ENCODE assay signal across 21 mouse cellular contexts in genomic region chr19:36264397-36264796, GRCm38 (mm10).
DNase-seq lines count a peak whose midpoint lies in the region; ATAC-seq and TF ChIP-seq lines count a peak whose summit lies in the region.
"Had no signal": no experiment of that assay in that cellular context is flagged by ENCODE, and none has a peak within 500 bp of the region (broad histone marks: within the 10 kb centered on the region; RNA-seq: fewer than 3 reads in every experiment).

No protein-coding gene starts in this region.

- H3K27ac ChIP-seq in left cerebral cortex, adult 2 months: peak overlapping the region; percentile 26; the same call in 1 of the 2 replicates
- peak overlapping the region; percentile 95 for H3K27ac ChIP-seq in heart, adult 2 months
- H3K27ac ChIP-seq in heart, embryonic 14.5 days (replicated peaks in 1 of 2; ENCODE audit: control insufficient read depth in 1 of 2, insufficient read depth in 1 of 2, low read depth in 2 of 2, low read length in 2 of 2): peak overlapping the region; percentile 84 to 85; a peak in 3 of 4 replicates
- H3K27ac ChIP-seq: forebrain, embryonic 12.5 days; limb, embryonic 15.5 days; neural tube, embryonic 13.5 days had no signal

- H3K9ac ChIP-seq in heart, adult 2 months (ENCODE audit: low read depth, low read length): no peak overlapping the region
- no peak overlapping the region for H3K9ac ChIP-seq in heart, embryonic 14.5 days (ENCODE audit: low read length)
- H3K9ac ChIP-seq: forebrain, embryonic 12.5 days; limb, embryonic 15.5 days; liver, postnatal 0 days; neural tube, embryonic 13.5 days had no signal

- H3K36me3 ChIP-seq in heart, adult 2 months (ENCODE audit: control insufficient read depth, insufficient read depth, low read length): peaks cover 8% of the 10 kb centered on the region
- no peaks in the 10 kb centered on the region for H3K36me3 ChIP-seq in heart, embryonic 14.5 days (ENCODE audit: control insufficient read depth, insufficient read depth, low read length)
- H3K36me3 ChIP-seq: forebrain, embryonic 12.5 days; limb, embryonic 15.5 days; neural tube, embryonic 13.5 days had no signal

- peaks cover 3% of the 10 kb centered on the region for H3K4me1 ChIP-seq in heart, adult 2 months (ENCODE audit: control insufficient read depth, insufficient read depth, low read length)
- peaks cover 17 to 41% of the 10 kb centered on the region in 2 experiments for H3K4me1 ChIP-seq in heart, embryonic 14.5 days (ENCODE audit: control insufficient read depth in 2 of 2, insufficient read depth in 2 of 2, low read length in 2 of 2)
- H3K4me1 ChIP-seq: forebrain, embryonic 12.5 days; limb, embryonic 15.5 days; neural tube, embryonic 13.5 days had no signal

- H3K27me3 ChIP-seq in heart, adult 2 months (ENCODE audit: control insufficient read depth, insufficient read depth, low read length): no peaks in the 10 kb centered on the region
- no peaks in the 10 kb centered on the region for H3K27me3 ChIP-seq in heart, embryonic 14.5 days (ENCODE audit: control insufficient read depth, insufficient read depth, low read length)
- H3K27me3 ChIP-seq: CH12.LX; forebrain, embryonic 12.5 days; limb, embryonic 15.5 days; neural tube, embryonic 13.5 days had no signal

- H3K4me2 ChIP-seq in heart, embryonic 14.5 days (ENCODE audit: low read length): no peak overlapping the region
- H3K4me2 ChIP-seq: forebrain, embryonic 12.5 days; limb, embryonic 15.5 days; neural tube, embryonic 13.5 days had no signal

- intact Hi-C loops in left cerebral cortex, adult 2 months (cut with DNase I): no loop called here
- intact Hi-C loops in heart, adult 2 months (cut with DNase I): loop anchor here (5.0 kb wide), 2 partner anchors 97 to 152 kb away; no protein-coding TSS in a partner anchor

- 0 out of 2 replicates have a peak, but pooled peaks have one; percentile 26 for TF ChIP-seq EP300 in heart, adult 2 months (IDR thresholded peaks at IDR 0.05; ENCODE audit: insufficient read depth, low read depth, low read length)

- WGBS in heart, adult 2 months: 33% methylated on average over 2 of the region's 2 CpGs
- WGBS in heart, embryonic 14.5 days: 37% methylated on average over 2 of the region's 2 CpGs

- DNase-seq in left cerebral cortex, adult 2 months (ENCODE audit: extremely low spot score in 1 of 2, low spot score in 2 of 2): no peak
- no peak for DNase-seq in left cerebral cortex, adult 8-10 months (ENCODE audit: low spot score in 2 of 2)
- peak in 1 of 2 experiments; percentile 61 for DNase-seq in heart, adult 2 months
- DNase-seq in heart, postnatal 4 days: peak; percentile 38
- DNase-seq in urinary bladder, postnatal 14 days (ENCODE audit: low spot score): no peak
- DNase-seq in thymus, postnatal 25 days: no peak
- no peak for DNase-seq in ovary, postnatal 36 days (ENCODE audit: low spot score)
- DNase-seq: adrenal gland, postnatal 25 days; cerebellum, adult 8-10 months; kidney, adult 11 months; layer of hippocampus, postnatal 36 days; liver, postnatal 0 days; lung, postnatal 10 days; midbrain, embryonic 14.5 days; spleen, adult 18-20 months had no signal

- peak; percentile 68; the same call in 1 of the 2 replicates for ATAC-seq in heart, embryonic 14.5 days (ENCODE audit: insufficient number of reproducible peaks, insufficient read depth, low FRiP score, low read depth)
- ATAC-seq: hindbrain, embryonic 16.5 days; liver, postnatal 0 days had no signal

- no peak overlapping the region for H3K4me3 ChIP-seq in left cerebral cortex, adult 2 months
- H3K4me3 ChIP-seq in heart, adult 2 months: no peak overlapping the region
- H3K4me3 ChIP-seq in heart, embryonic 14.5 days (ENCODE audit: control insufficient read depth in 1 of 2, insufficient read depth in 1 of 2, low read depth in 1 of 2, low read length in 2 of 2): no peak overlapping the region
- H3K4me3 ChIP-seq: forebrain, embryonic 12.5 days; limb, embryonic 15.5 days; neural tube, embryonic 13.5 days had no signal

- H3K9me3 ChIP-seq in heart, embryonic 14.5 days (ENCODE audit: control insufficient read depth, low read length): no peaks in the 10 kb centered on the region
- H3K9me3 ChIP-seq: forebrain, embryonic 12.5 days; limb, embryonic 15.5 days; neural tube, embryonic 13.5 days had no signal

- TF ChIP-seq POLR2A in heart, adult 2 months (IDR thresholded peaks at IDR 0.05; ENCODE audit: insufficient read depth, low read depth, low read length): no peak

- TF ChIP-seq CTCF in left cerebral cortex, adult 2 months (IDR thresholded peaks at IDR 0.05): no peak
- no peak for TF ChIP-seq CTCF in heart, adult 2 months (IDR thresholded peaks at IDR 0.05)

- H3K79me2 ChIP-seq in heart, adult 2 months (replicated peaks; ENCODE audit: control insufficient read depth, insufficient read depth, low read length): no peaks in the 10 kb centered on the region

Comparison
In these comparisons a context has a peak if more than half of its experiments do, and no peak if none do; other contexts are left out.
1. H3K27ac ChIP-seq: peak in every context shown above with its lines; median percentile 95 in heart, adult 2 months; 84 in heart, embryonic 14.5 days; 26 in left cerebral cortex, adult 2 months.